Mouse (Mus musculus): ENCODE measurements at regions not wholly inside any gene's neighbourhood (a gene's known extent, or its start where the extent isn't known, plus 50 kb on each side); places are given as distances from the start of the nearest gene placed in this dataset.
"Not testable (repeated sequence)": the region's sequence is repeated elsewhere in the genome, so short reads cannot be mapped to it uniquely, and the experiment has no call there.

DNA sequence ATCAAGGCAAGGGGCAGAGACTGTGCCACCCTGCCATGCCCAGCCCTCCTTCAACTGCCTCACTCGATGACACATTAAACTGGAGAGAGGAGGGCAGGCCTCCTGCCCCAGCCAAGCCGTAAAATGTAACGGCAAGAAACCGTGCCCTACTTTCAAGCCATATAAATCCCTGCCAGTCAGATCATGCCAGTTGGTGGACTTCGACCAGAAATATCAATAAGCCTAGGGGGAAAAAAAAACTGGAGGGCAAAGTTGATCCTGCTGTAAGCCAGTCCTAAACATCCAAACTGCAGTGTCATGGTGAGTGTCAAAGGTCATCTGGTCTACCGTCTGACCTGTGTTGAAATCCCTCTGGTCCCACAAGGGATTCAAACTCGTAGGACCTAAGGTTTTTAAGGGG, 170.8 kb downstream of the Tomm20 start:
- no peak for TF ChIP-seq CTCF (IDR thresholded peaks at IDR 0.05; ENCODE audit: extremely low read depth, insufficient read length, insufficient replicate concordance, low read depth, low read length)
- no peak for TF ChIP-seq POLR2A (IDR thresholded peaks at IDR 0.05; ENCODE audit: low read depth, low read length)
- WGBS: 27% methylated on average over 7 of the region's 7 CpGs
- no peaks in the 10 kb centered on the region for H3K36me3 ChIP-seq (ENCODE audit: control insufficient read depth, insufficient read depth, low read length)
- no peaks in the 10 kb centered on the region for H3K27me3 ChIP-seq (ENCODE audit: control insufficient read depth, insufficient read depth, low read length)
- peaks cover 66% of the 10 kb centered on the region for H3K4me1 ChIP-seq (ENCODE audit: control insufficient read depth, insufficient read depth, insufficient read length, low read length)
- H3K27ac ChIP-seq (ENCODE audit: insufficient read depth, low read depth, low read length): peak overlapping the region; percentile 92
- no peak overlapping the region for H3K4me3 ChIP-seq (ENCODE audit: low read depth, low read length)

DNA sequence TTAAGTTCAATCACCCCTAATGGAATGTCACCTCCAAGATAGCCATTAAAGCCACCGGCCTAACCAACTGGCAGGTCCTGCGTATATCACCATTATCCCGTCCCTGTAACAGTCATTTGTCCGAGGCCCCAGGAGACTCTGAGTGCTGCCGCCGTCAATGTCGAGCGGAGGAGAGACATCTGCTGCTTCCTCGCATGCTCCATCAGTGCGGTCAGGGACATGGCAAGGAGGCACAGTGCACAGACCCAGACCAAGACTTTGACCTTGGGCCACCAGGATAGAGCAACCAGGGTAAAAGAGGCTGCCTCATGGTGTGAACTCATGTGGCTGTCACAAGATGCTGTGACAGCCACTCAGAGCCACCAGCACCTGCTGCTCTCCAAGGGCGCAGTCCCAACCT, 172.9 kb downstream of the Tomm20 start:
- TF ChIP-seq CTCF (IDR thresholded peaks at IDR 0.05; ENCODE audit: extremely low read depth, insufficient read length, insufficient replicate concordance, low read depth, low read length): no peak
- TF ChIP-seq POLR2A (IDR thresholded peaks at IDR 0.05; ENCODE audit: low read depth, low read length): no peak
- Histone ChIP-seq H3K4me1 (ENCODE audit: control insufficient read depth, insufficient read depth, insufficient read length, low read length) (peaks cover 75% of the 10 kb centered on the region), H3K36me3 (ENCODE audit: control insufficient read depth, insufficient read depth, low read length) (no peaks in the 10 kb centered on the region), H3K27me3 (ENCODE audit: control insufficient read depth, insufficient read depth, low read length) (no peaks in the 10 kb centered on the region), H3K4me3 (ENCODE audit: low read depth, low read length) (no peak overlapping the region), H3K27ac (ENCODE audit: insufficient read depth, low read depth, low read length) (no peak overlapping the region; the same call in 1 of the 2 replicates)
- WGBS: 89% methylated on average over 11 of the region's 11 CpGs

DNA sequence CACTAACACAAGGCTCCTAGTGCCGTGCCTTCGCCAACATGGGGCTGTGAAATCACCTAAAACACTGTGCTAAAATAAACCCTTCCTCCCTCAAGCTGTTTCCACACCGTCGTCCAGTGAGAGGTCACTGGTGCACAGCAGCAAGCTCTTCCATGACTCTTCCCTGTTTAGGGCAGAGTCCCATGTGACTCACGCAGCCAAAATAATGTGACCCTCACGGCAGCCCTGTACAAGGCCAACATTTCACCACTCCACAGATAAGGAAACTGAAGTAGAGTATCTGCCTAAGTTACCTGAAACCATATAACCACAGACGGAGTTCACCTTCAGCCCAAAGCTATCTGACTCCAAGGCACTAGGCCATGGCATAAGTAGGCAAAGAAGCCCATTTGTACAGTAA, 173.4 kb downstream of the Tomm20 start:
- H3K36me3 ChIP-seq (ENCODE audit: control insufficient read depth, insufficient read depth, low read length): no peaks in the 10 kb centered on the region
- 65% methylated on average over 7 of the region's 7 CpGs for WGBS
- H3K4me1 ChIP-seq (ENCODE audit: control insufficient read depth, insufficient read depth, insufficient read length, low read length): peaks cover 72% of the 10 kb centered on the region
- H3K27me3 ChIP-seq (ENCODE audit: control insufficient read depth, insufficient read depth, low read length): no peaks in the 10 kb centered on the region
- H3K4me3 ChIP-seq (ENCODE audit: low read depth, low read length): no peak overlapping the region
- TF ChIP-seq CTCF (IDR thresholded peaks at IDR 0.05; ENCODE audit: extremely low read depth, insufficient read length, insufficient replicate concordance, low read depth, low read length) (no peak), POLR2A (IDR thresholded peaks at IDR 0.05; ENCODE audit: low read depth, low read length) (no peak)
- H3K27ac ChIP-seq (ENCODE audit: insufficient read depth, low read depth, low read length): peak overlapping the region; percentile 38; the same call in 1 of the 2 replicates

DNA sequence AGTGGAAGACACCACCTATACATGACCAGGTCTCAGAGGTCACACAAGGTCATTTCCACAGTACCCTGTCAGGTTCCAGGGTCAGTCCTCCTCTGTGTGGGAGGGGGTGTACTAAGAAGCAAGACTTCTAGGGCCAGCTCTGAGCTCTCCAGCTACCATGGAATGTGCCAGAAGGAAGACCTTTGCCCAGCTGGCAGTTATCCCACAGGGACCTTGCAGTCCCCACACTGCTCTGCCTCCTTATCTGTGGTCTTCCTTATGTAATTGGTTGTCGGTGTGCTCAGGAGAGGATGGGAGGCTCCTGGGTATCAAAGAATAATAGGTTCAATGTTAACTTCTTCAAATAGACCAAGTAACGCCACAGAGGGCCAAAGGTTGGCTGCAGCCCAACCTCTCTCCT, 175.3 kb downstream of the Tomm20 start:
- H3K27ac ChIP-seq (ENCODE audit: insufficient read depth, low read depth, low read length): peak overlapping the region; percentile 98
- not testable (repeated sequence) for H3K27me3 ChIP-seq (ENCODE audit: control insufficient read depth, insufficient read depth, low read length); H3K4me3 ChIP-seq (ENCODE audit: low read depth, low read length); H3K36me3 ChIP-seq (ENCODE audit: control insufficient read depth, insufficient read depth, low read length)
- whole genome bisulfite sequencing: 22% methylated on average over 2 of the region's 2 CpGs
- H3K4me1 ChIP-seq (ENCODE audit: control insufficient read depth, insufficient read depth, insufficient read length, low read length): peaks cover 69% of the 10 kb centered on the region

DNA sequence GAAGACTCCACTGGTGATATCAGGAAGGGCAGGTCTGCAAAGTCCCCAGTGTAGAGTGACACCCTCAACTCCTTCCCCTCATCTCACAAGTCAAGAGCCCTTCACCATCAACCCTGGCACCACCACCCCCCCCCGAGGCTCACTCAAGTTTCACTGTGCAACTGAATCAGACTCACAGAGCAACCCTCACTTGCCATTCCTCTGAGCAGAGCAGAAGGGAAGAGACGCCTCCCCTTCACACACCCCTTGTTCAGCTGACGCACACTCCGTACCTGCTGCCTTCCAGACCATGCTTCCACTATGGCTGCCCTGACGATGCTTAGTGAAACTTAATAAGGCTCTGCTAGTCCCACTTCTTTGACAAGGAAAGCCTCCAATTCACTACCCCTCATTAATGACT, 174.4 kb upstream of the Irf2bp2 start:
- no peaks in the 10 kb centered on the region for H3K36me3 ChIP-seq (ENCODE audit: control insufficient read depth, insufficient read depth, low read length)
- H3K4me3 ChIP-seq (ENCODE audit: low read depth, low read length): no peak overlapping the region
- H3K27me3 ChIP-seq (ENCODE audit: control insufficient read depth, insufficient read depth, low read length): no peaks in the 10 kb centered on the region
- peaks cover 62% of the 10 kb centered on the region for H3K4me1 ChIP-seq (ENCODE audit: control insufficient read depth, insufficient read depth, insufficient read length, low read length)
- peak overlapping the region; percentile 85 for H3K27ac ChIP-seq (ENCODE audit: insufficient read depth, low read depth, low read length)
- WGBS: 91% methylated on average over 5 of the region's 5 CpGs
- TF ChIP-seq POLR2A (IDR thresholded peaks at IDR 0.05; ENCODE audit: low read depth, low read length) (no peak), CTCF (IDR thresholded peaks at IDR 0.05; ENCODE audit: extremely low read depth, insufficient read length, insufficient replicate concordance, low read depth, low read length) (no peak)

DNA sequence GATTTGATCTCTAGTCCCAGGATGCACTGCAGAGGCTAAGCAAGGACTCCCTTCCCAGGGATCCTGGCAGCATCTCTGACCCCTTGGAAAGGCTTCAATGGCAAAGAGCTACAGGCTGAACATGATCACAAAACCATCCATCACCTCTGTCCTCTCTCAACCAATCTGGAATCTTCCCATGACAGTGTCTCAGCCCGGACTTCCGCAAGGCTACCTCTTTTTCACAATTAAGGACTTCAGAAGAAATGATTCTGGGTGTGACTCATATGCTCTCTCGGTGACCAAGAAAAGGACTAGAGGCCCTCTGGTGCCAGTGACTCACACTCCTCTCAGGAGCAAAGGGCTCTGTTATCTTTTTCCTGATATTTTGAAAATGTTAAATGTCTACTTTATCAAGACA, 173.6 kb upstream of the Irf2bp2 start:
- peaks cover 56% of the 10 kb centered on the region for H3K4me1 ChIP-seq (ENCODE audit: control insufficient read depth, insufficient read depth, insufficient read length, low read length)
- H3K36me3 ChIP-seq (ENCODE audit: control insufficient read depth, insufficient read depth, low read length): no peaks in the 10 kb centered on the region
- no peak overlapping the region for H3K4me3 ChIP-seq (ENCODE audit: low read depth, low read length)
- no peaks in the 10 kb centered on the region for H3K27me3 ChIP-seq (ENCODE audit: control insufficient read depth, insufficient read depth, low read length)
- H3K27ac ChIP-seq (ENCODE audit: insufficient read depth, low read depth, low read length): peak overlapping the region; percentile 90
- TF ChIP-seq CTCF (IDR thresholded peaks at IDR 0.05; ENCODE audit: extremely low read depth, insufficient read length, insufficient replicate concordance, low read depth, low read length) (no peak), POLR2A (IDR thresholded peaks at IDR 0.05; ENCODE audit: low read depth, low read length) (no peak)
- WGBS: 25% methylated on average over 3 of the region's 3 CpGs

DNA sequence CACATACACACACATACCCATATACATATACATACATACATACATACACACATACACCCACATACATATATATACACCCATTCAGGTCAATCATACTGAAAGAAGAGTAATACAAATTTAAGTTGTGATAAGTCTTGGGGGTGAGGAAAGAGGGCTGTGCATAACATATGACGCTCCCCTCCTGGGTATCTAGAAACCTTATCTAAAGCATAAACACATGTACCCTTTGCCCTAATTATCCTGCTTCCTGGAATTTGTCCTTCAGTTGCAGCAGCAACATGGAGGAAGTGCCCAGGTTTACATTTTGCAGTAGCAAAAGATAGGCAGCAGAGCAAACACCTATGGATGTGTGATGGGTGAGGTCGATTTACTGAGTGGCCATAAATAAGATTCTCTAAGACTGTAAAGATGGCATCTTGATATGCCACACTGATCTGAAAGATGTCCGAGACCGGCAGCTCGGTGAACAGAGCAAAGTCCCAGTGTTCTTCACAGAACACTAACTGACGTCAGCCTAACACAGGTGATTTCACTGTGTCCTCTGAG, 172.0 kb upstream of the Irf2bp2 start:
- H3K27ac ChIP-seq (ENCODE audit: insufficient read depth, low read depth, low read length): peak overlapping the region; percentile 90
- no peak overlapping the region for H3K4me3 ChIP-seq (ENCODE audit: low read depth, low read length)
- WGBS: 29% methylated on average over 6 of the region's 6 CpGs

DNA sequence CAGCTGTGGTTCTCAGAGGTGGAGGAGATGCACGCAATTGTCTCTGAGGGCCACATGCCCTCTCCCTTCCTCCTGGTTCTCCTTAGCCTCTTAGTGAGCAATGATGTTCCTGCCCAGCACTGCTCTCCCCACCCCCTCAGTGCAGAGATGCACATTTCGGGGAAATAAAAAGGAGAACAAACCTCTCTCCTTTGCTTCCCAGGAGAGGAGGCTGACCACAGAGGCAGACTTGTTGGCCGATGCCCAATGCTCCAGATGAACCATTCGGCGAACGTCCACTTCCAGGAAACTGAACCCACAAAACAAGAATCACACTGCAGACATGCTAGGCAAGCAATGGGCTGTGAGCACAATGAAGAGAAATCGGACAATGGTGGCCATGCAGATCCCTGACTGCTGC, 169.8 kb upstream of the Irf2bp2 start:
- WGBS: 71% methylated on average over 7 of the region's 7 CpGs
- no peak overlapping the region for H3K27ac ChIP-seq (ENCODE audit: insufficient read depth, low read depth, low read length)
- no peaks in the 10 kb centered on the region for H3K27me3 ChIP-seq (ENCODE audit: control insufficient read depth, insufficient read depth, low read length)
- TF ChIP-seq POLR2A (IDR thresholded peaks at IDR 0.05; ENCODE audit: low read depth, low read length) (no peak), CTCF (IDR thresholded peaks at IDR 0.05; ENCODE audit: extremely low read depth, insufficient read length, insufficient replicate concordance, low read depth, low read length) (no peak)
- H3K36me3 ChIP-seq (ENCODE audit: control insufficient read depth, insufficient read depth, low read length): no peaks in the 10 kb centered on the region
- peaks cover 30% of the 10 kb centered on the region; the same call in 1 of the 2 replicates for H3K4me1 ChIP-seq (ENCODE audit: control insufficient read depth, insufficient read depth, insufficient read length, low read length)
- no peak overlapping the region for H3K4me3 ChIP-seq (ENCODE audit: low read depth, low read length)

More for the DNA sequence above, 172.0 kb upstream of the Irf2bp2 start:
- Histone ChIP-seq H3K4me1 (ENCODE audit: control insufficient read depth, insufficient read depth, insufficient read length, low read length) (peaks cover 40% of the 10 kb centered on the region), H3K36me3 (ENCODE audit: control insufficient read depth, insufficient read depth, low read length) (no peaks in the 10 kb centered on the region), H3K27me3 (ENCODE audit: control insufficient read depth, insufficient read depth, low read length) (no peaks in the 10 kb centered on the region)
- TF ChIP-seq POLR2A (IDR thresholded peaks at IDR 0.05; ENCODE audit: low read depth, low read length) (no peak), CTCF (IDR thresholded peaks at IDR 0.05; ENCODE audit: extremely low read depth, insufficient read length, insufficient replicate concordance, low read depth, low read length) (no peak)

All from small intestine, adult 2 months (tissue).